Mouse (Mus musculus) MEL (cell line): ENCODE results near the gene Mrtfa. TPM values are rescaled to one million over a fixed set of nuclear protein-coding genes. Genes with fewer than 3 reads are reported as not detected.

Experiments
- DNase-seq: peaks from one replicate; pipeline ENCODE4 v3.0.0; 2011; ENCODE audit warnings: low read depth, low spot score
- H3K27ac ChIP-seq: 2 replicates; pipeline ENCODE4 v1.5.1; 2012; ENCODE audit warnings: low read depth, mild to moderate bottlenecking, control low read depth, low read length, moderate library complexity; ENCODE audit not compliant: control insufficient read depth
- H3K27me3 ChIP-seq, 2 experiments: fragments of 150-350 bp in 1 of 2; sonication (generic) in 1 of 2; 2 replicates each; pipeline ENCODE4 v1.6.1; 2012; ENCODE audit warnings: low read length in 2 of 2, mild to moderate bottlenecking in 2 of 2, improper control_type of control experiment in 1 of 2, moderate library complexity in 1 of 2; ENCODE audit not compliant: insufficient read depth in 2 of 2, control insufficient read depth in 1 of 2
- H3K36me3 ChIP-seq, 2 experiments: 2 replicates each; pipeline ENCODE4 v1.6.1; 2012 to 2014; ENCODE audit warnings: low read length in 2 of 2, improper control_type of control experiment in 1 of 2, inconsistent platforms in 1 of 2, mild to moderate bottlenecking in 1 of 2; ENCODE audit not compliant: insufficient read depth in 2 of 2, control insufficient read depth in 1 of 2
- H3K4me1 ChIP-seq, 2 experiments: fragments of 150-350 bp in 1 of 2; sonication (generic) in 1 of 2; 2 replicates each; pipeline ENCODE4 v1.6.1; 2012; ENCODE audit warnings: low read length in 2 of 2, improper control_type of control experiment in 1 of 2, mild to moderate bottlenecking in 1 of 2; ENCODE audit not compliant: insufficient read depth in 2 of 2, control insufficient read depth in 1 of 2
- H3K4me3 ChIP-seq, 2 experiments: fragments of 150-350 bp in 1 of 2; sonication (generic) in 1 of 2; 2 replicates each; pipeline ENCODE4 v1.5.1; 2012; ENCODE audit warnings: low read depth in 2 of 2, low read length in 2 of 2, mild to moderate bottlenecking in 2 of 2, moderate library complexity in 2 of 2, control low read depth in 1 of 2, improper control_type of control experiment in 1 of 2; ENCODE audit not compliant: control insufficient read depth in 1 of 2, insufficient read depth in 1 of 2
- H3K79me2 ChIP-seq: 2 replicates; pipeline ENCODE4 v1.6.1; 2012; ENCODE audit warnings: mild to moderate bottlenecking, low read length, moderate library complexity; ENCODE audit not compliant: control insufficient read depth, poor library complexity, insufficient read depth
- H3K9ac ChIP-seq: 2 replicates; pipeline ENCODE4 v1.6.1; 2012; ENCODE audit warnings: low read depth, mild to moderate bottlenecking, control low read depth, low read length, moderate library complexity; ENCODE audit not compliant: control insufficient read depth, poor library complexity, severe bottlenecking
- H3K9me3 ChIP-seq: fragments of 150-350 bp; sonication (generic); replicated peaks from 2 replicates; pipeline ENCODE4 v1.6.1; 2012; ENCODE audit warnings: mild to moderate bottlenecking, low read length, improper control_type of control experiment, moderate library complexity; ENCODE audit not compliant: insufficient read depth
- CHD2 ChIP-seq: IDR thresholded peaks from 2 replicates; pipeline ENCODE4 v1.6.1; 2011; ENCODE audit warnings: low read length, improper control_type of control experiment
- CTCF ChIP-seq, 3 experiments: IDR thresholded peaks in 2 of 3; conservative IDR thresholded peaks in 1 of 3; 2 replicates each; pipeline ENCODE4 v1.5.1; 2011 to 2012; ENCODE audit warnings: low read length in 3 of 3, low read depth in 2 of 3, mild to moderate bottlenecking in 2 of 3, improper control_type of control experiment in 1 of 3, inconsistent platforms in 1 of 3, mixed read lengths in 1 of 3, moderate library complexity in 1 of 3; ENCODE audit not compliant: control insufficient read depth in 1 of 3, insufficient read depth in 1 of 3, poor library complexity in 1 of 3, severe bottlenecking in 1 of 3
- ELF1 ChIP-seq: IDR thresholded peaks from 2 replicates; pipeline ENCODE4 v1.6.1; 2014; ENCODE audit warnings: low read depth, mild to moderate bottlenecking, inconsistent platforms, low read length, improper control_type of control experiment, moderate library complexity
- EP300 ChIP-seq, 2 experiments: IDR thresholded peaks; 2 replicates each; pipeline ENCODE4 v1.6.1; 2011; ENCODE audit warnings: improper control_type of control experiment in 2 of 2, low read length in 2 of 2, low read depth in 1 of 2, mild to moderate bottlenecking in 1 of 2
- ETS1 ChIP-seq: IDR thresholded peaks from 2 replicates; pipeline ENCODE4 v1.6.1; 2012; ENCODE audit warnings: low read depth, mild to moderate bottlenecking, inconsistent platforms, low read length, improper control_type of control experiment, moderate library complexity
- KAT2A ChIP-seq: conservative IDR thresholded peaks from 2 replicates; pipeline ENCODE4 v1.6.1; 2012; ENCODE audit warnings: low read depth, low read length, improper control_type of control experiment, inconsistent platforms
- MAFK ChIP-seq: IDR thresholded peaks from 2 replicates; pipeline ENCODE4 v1.6.1; 2011; ENCODE audit warnings: low read depth, mild to moderate bottlenecking, low read length, improper control_type of control experiment, borderline replicate concordance
- MAX ChIP-seq: IDR thresholded peaks from 2 replicates; pipeline ENCODE4 v1.6.1; 2011; ENCODE audit warnings: low read length, improper control_type of control experiment
- MAZ ChIP-seq: IDR thresholded peaks from 2 replicates; pipeline ENCODE4 v1.6.1; 2012; ENCODE audit warnings: low read depth, mild to moderate bottlenecking, inconsistent platforms, low read length, improper control_type of control experiment
- MXI1 ChIP-seq: IDR thresholded peaks from 2 replicates; pipeline ENCODE4 v1.6.1; 2011; ENCODE audit warnings: mild to moderate bottlenecking, low read depth, low read length, improper control_type of control experiment
- MYB ChIP-seq: IDR thresholded peaks from 2 replicates; pipeline ENCODE4 v1.6.1; 2011; ENCODE audit warnings: mild to moderate bottlenecking, low read depth, low read length, improper control_type of control experiment
- MYC ChIP-seq: IDR thresholded peaks from 2 replicates; pipeline ENCODE4 v1.6.1; 2011; ENCODE audit warnings: low read depth, mild to moderate bottlenecking, low read length, improper control_type of control experiment, moderate library complexity
- POLR2A ChIP-seq, 2 experiments: IDR thresholded peaks; 2 replicates each; pipeline ENCODE4 v1.6.1; 2011 to 2012; ENCODE audit warnings: low read length in 2 of 2, mild to moderate bottlenecking in 2 of 2, control low read depth in 1 of 2, improper control_type of control experiment in 1 of 2, low read depth in 1 of 2, moderate library complexity in 1 of 2; ENCODE audit not compliant: control insufficient read depth in 1 of 2, insufficient read depth in 1 of 2, poor library complexity in 1 of 2
- POLR2AphosphoS5 ChIP-seq: IDR thresholded peaks from 2 replicates; pipeline ENCODE4 v1.6.1; 2012; ENCODE audit warnings: low read depth, borderline replicate concordance, mild to moderate bottlenecking, inconsistent platforms, low read length, moderate library complexity, mixed read lengths
- RAD21 ChIP-seq: IDR thresholded peaks from 2 replicates; pipeline ENCODE4 v1.6.1; 2011; ENCODE audit warnings: mild to moderate bottlenecking, low read depth, low read length, improper control_type of control experiment
- RCOR1 ChIP-seq: IDR thresholded peaks from 2 replicates; pipeline ENCODE4 v1.6.1; 2012; ENCODE audit warnings: low read depth, mild to moderate bottlenecking, inconsistent platforms, low read length, improper control_type of control experiment
- SIN3A ChIP-seq: IDR thresholded peaks from 2 replicates; pipeline ENCODE4 v1.6.1; 2012; ENCODE audit warnings: low read length, improper control_type of control experiment, inconsistent platforms
- SMC3 ChIP-seq: IDR thresholded peaks from 2 replicates; pipeline ENCODE4 v1.6.1; 2011; ENCODE audit warnings: low read depth, low read length, improper control_type of control experiment
- TBP ChIP-seq: IDR thresholded peaks from 2 replicates; pipeline ENCODE4 v1.8.0; 2011; ENCODE audit warnings: low read depth, low read length, improper control_type of control experiment
- UBTF ChIP-seq: IDR thresholded peaks from 2 replicates; pipeline ENCODE4 v1.6.1; 2012; ENCODE audit warnings: low read depth, mild to moderate bottlenecking, inconsistent platforms, low read length, improper control_type of control experiment, moderate library complexity, borderline replicate concordance; ENCODE audit not compliant: insufficient read depth
- USF2 ChIP-seq, 2 experiments: IDR thresholded peaks; 2 replicates each; pipeline ENCODE4 v1.6.1; 2011 to 2012; ENCODE audit warnings: improper control_type of control experiment in 2 of 2, low read length in 2 of 2, borderline replicate concordance in 1 of 2, inconsistent platforms in 1 of 2, low read depth in 1 of 2, mild to moderate bottlenecking in 1 of 2; ENCODE audit not compliant: insufficient read depth in 1 of 2
- ZMIZ1 ChIP-seq: IDR thresholded peaks from 2 replicates; pipeline ENCODE4 v1.6.1; 2012; ENCODE audit warnings: low read depth, mild to moderate bottlenecking, inconsistent platforms, low read length, improper control_type of control experiment, moderate library complexity
- polyA plus RNA-seq, 2 experiments: library from polyadenylated mRNA; stranded (reverse) in 1 of 2; unstranded in 1 of 2; fragments of >175 nt in 1 of 2; fragments of >200 nt in 1 of 2; gene quantifications; 2 replicates each; pipeline versions ENCODE4 v1.2.1 to v1.2.4; 2012; ENCODE audit warnings: low replicate concordance in 2 of 2, low read depth in 1 of 2; ENCODE audit not compliant: insufficient read length in 2 of 2, insufficient read depth in 1 of 2, missing spikeins in 1 of 2
- total RNA-seq: library from RNA; depleted of rRNA; stranded (reverse); fragments of 300-350 nt; gene quantifications from 2 replicates; pipeline ENCODE4 v1.2.3, GENCODE M21; 2012

Mrtfa gene
- total and polyA plus RNA-seq, 3 experiments = 2.6 to 11.9 TPM; not detected in 1

GRCm38 (mm10) chr15:81128155-81128838 lies 62.3 kb downstream of the Mrtfa start (continued):
- TF ChIP-seq MAZ = no peak
- no peak for TF ChIP-seq MAFK
- no peak for TF ChIP-seq ELF1
- TF ChIP-seq RCOR1 = no peak
- TF ChIP-seq MXI1 = no peak
- TF ChIP-seq ZMIZ1 = no peak

DNA sequence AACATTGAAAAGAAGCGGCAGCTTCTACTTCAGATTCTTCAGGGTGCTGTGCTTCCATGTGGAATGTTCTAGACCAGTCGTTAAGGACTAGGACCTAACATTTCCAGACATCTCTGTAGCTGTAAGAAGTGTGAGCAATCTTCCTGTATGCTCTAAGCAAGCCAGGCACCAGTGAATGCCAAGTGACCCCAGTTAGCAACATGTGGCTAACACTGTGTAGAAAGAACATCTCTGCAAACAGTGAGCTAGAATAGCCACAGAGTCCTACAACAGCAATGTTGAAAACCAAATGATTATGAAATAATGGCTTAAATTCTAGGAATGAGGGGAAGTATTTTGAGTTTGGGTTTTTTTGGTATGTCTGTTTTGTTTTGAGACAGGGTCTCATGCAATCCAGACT lies 66.3 kb downstream of the Mrtfa start:
- Histone ChIP-seq H3K36me3 (no peaks in the 10 kb centered on the region), H3K4me1 (no peaks in the 10 kb centered on the region), H3K27ac (no peak overlapping the region), H3K9me3 (no peaks in the 10 kb centered on the region), H3K27me3 (no peaks in the 10 kb centered on the region), H3K79me2 (no peaks in the 10 kb centered on the region), H3K4me3 (no peak overlapping the region), H3K9ac (no peak overlapping the region)
- TF ChIP-seq RAD21 (no peak), ETS1 (no peak), RCOR1 (no peak), MYB (no peak), USF2 (IDR thresholded peaks at IDR 0.05; ENCODE audit: borderline replicate concordance in 1 of 2, insufficient read depth in 1 of 2, low read depth in 1 of 2, low read length in 2 of 2) (no peak), MAX (no peak), UBTF (no peak), SIN3A (no peak), POLR2A (IDR thresholded peaks at IDR 0.05; ENCODE audit: control insufficient read depth in 1 of 2, insufficient read depth in 1 of 2, low read depth in 1 of 2, low read length in 2 of 2, poor library complexity in 1 of 2) (no peak), MAFK (no peak), CHD2 (no peak), MYC (no peak), POLR2AphosphoS5 (no peak), SMC3 (no peak), KAT2A (no peak), CTCF (IDR thresholded peaks at IDR 0.05 in 2 of 3, conservative IDR thresholded peaks at IDR 0.05 in 1 of 3; ENCODE audit: control insufficient read depth in 1 of 3, insufficient read depth in 1 of 3, low read depth in 2 of 3, low read length in 3 of 3, poor library complexity in 1 of 3, severe bottlenecking in 1 of 3) (no peak), EP300 (IDR thresholded peaks at IDR 0.05; ENCODE audit: low read depth in 1 of 2, low read length in 2 of 2) (no peak), TBP (no peak)
- DNase-seq = no peak
